Mouse (Mus musculus): Measurements from ENCODE around the gene Lce1h. TPM values are rescaled to one million over a fixed set of nuclear protein-coding genes. Genes with fewer than 3 reads are reported as not detected.

Lce1h gene
- not detected in 2 replicates for total RNA-seq (2017)

GRCm38 (mm10) chr3:92764965-92765364, at the start of gene Lce1h:
Gene Lce1h, minus strand, starts transcription at chr3:92765065.
- ATAC-seq (ENCODE audit: extremely low read depth, insufficient number of reproducible peaks, low FRiP score, poor library complexity, severe bottlenecking) = no peak

DNA sequence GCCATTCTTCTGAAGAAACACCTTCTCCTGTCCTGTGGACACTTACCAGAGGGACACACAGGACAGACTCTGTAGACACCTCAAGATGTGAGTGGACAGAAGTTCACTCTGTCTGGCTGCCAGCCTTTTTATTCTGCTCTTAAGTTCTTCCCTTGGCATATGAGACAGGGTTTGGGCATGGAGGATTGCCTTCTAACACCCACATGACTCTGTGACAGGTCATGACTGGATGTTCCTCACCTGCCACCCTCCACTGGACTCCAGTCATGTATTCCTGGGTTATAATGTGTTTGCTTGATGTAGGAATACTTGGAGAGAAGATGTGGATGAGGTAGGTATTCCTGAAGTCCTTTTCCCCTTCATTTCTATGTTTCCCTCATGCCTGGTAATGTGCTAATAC, 42.9 kb upstream of the Lce1h start, which contains the start of gene Lce1k:
Lce1k (minus strand) TSS at position 101 of the 400 bp plus-strand sequence.
- ATAC-seq (ENCODE audit: extremely low read depth, insufficient number of reproducible peaks, low FRiP score, poor library complexity, severe bottlenecking) = no peak

GRCm38 (mm10) chr3:92790414-92790813, 25.5 kb upstream of the Lce1h start, which contains the start of gene Lce1j:
Gene Lce1j, minus strand, starts transcription at chr3:92790514.
- ATAC-seq (ENCODE audit: extremely low read depth, insufficient number of reproducible peaks, low FRiP score, poor library complexity, severe bottlenecking) = no peak

DNA sequence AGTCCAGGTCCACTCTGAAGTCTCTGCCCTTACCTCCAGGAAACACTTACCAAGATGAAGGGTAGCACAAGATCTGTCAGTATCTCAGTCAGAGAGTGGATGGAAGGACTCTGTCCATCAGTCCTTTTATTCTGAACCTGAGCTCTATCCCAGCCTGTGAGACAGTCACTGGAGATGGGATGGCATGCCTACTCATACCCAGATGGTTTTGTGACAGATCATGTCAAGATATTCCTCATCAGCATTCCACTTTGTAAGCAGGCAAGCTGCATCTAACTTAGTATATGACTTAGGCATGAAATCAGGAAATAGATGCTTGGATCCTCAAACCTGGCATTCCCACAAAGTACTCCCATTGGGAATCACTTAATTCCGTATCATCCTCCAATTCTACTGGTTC, 13.9 kb upstream of the Lce1h start, which contains the start of gene Lce1i:
Lce1i (minus strand) TSS at position 101 of the 400 bp plus-strand sequence.
- no peak for ATAC-seq (ENCODE audit: extremely low read depth, insufficient number of reproducible peaks, low FRiP score, poor library complexity, severe bottlenecking)

DNA sequence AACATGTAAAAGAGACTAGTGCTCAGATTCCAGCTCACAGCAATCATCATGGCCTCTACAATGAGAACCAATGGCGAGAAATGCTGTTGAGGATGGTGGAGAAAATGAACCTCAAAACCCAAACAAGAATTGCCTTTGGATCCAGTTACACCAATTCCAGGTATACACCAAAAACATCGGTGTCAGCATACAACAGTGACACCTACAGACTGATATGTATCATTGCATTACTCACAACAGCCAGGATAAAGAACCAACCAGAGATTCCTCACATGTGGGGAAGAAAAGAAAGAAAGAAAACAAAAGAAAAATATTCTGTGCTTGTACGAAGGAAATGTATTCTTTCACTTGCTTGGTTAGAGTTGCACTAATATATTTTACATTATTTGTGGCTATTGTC, 6.7 kb upstream of the Lce1h start:
- no peak for ATAC-seq (ENCODE audit: extremely low read depth, insufficient number of reproducible peaks, low FRiP score, poor library complexity, severe bottlenecking)

GRCm38 (mm10) chr3:92753197-92753596, 11.7 kb downstream of the Lce1h start:
- ATAC-seq (ENCODE audit: extremely low read depth, insufficient number of reproducible peaks, low FRiP score, poor library complexity, severe bottlenecking) = no peak

GRCm38 (mm10) chr3:92752238-92752637, 12.6 kb downstream of the Lce1h start, which contains the start of gene Lce1g:
Gene Lce1g, minus strand, starts transcription at chr3:92752338.
- no peak for ATAC-seq (ENCODE audit: extremely low read depth, insufficient number of reproducible peaks, low FRiP score, poor library complexity, severe bottlenecking)

DNA sequence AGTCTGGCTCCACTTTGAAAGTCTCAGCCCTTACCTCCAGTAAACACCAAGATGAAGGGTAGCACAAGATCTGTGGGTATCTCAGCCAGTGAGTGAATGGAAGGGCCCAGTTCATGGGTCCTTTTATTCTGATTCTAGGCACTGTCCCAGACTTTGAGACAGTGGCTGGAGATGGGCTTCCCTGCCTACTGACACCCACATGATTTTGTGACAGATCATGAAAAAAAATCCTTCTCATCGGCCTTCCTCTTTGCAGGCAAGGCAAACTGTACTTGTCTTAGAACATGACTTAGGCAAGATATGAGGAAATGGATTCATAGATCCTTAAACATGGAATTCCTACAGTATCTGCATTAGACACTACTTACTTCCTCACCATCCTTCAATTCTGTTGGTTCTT, 25.9 kb downstream of the Lce1h start, which contains the start of gene Gm38119:
Gm38119 (minus strand) TSS at position 101 of the 400 bp plus-strand sequence.
- ATAC-seq (ENCODE audit: extremely low read depth, insufficient number of reproducible peaks, low FRiP score, poor library complexity, severe bottlenecking) = no peak

GRCm38 (mm10) chr3:92722631-92723030, 42.2 kb downstream of the Lce1h start:
- no peak for ATAC-seq (ENCODE audit: extremely low read depth, insufficient number of reproducible peaks, low FRiP score, poor library complexity, severe bottlenecking)

DNA sequence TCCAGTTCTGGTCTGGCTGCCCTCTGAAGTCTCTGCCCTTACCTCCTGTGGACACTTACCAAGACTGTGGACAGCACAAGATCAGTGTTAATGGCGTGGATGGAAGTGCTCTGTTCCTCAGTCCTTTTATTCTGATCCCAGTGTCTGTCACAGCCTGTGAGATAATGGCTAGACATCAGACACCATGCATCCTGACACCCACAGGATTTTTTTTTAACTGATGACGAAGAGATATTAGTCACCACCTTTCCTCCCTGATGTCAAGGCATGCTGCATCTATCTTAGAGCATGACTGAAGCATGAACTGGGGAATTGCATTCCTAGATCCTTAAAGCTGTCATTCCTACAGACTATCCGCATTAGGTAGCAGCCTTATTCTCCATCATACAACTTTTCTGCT, 44.6 kb downstream of the Lce1h start, which contains the start of gene Lce1f:
Lce1f (minus strand) TSS at position 101 of the 400 bp plus-strand sequence.
- ATAC-seq (ENCODE audit: extremely low read depth, insufficient number of reproducible peaks, low FRiP score, poor library complexity, severe bottlenecking) = no peak

- no peak for ATAC-seq (ENCODE audit: extremely low read depth, insufficient number of reproducible peaks, low FRiP score, poor library complexity, severe bottlenecking)
These were observed 49.7 kb downstream of the Lce1h start for GRCm38 (mm10) chr3:92715122-92715521.

Other genes starting within 250 kb of the Lce1h start
- gene 2310046K23Rik, start 230.6 kb downstream of the Lce1h start, total RNA-seq (2017) = 0.98 TPM in 1 of 2 replicates, not detected in the other
- not detected in 2 replicates for gene Ivl, start 191.3 kb downstream of the Lce1h start, total RNA-seq (2017)
- gene Smcp, start 176.1 kb downstream of the Lce1h start, total RNA-seq (2017) = not detected in 2 replicates
- gene 2210017I01Rik, start 157.6 kb downstream of the Lce1h start, total RNA-seq (2017) = not detected in 2 replicates
- gene Lce6a, start 143.4 kb downstream of the Lce1h start, total RNA-seq (2017) = not detected in 2 replicates
- not detected in 2 replicates for gene Lce1a1, start 116.8 kb downstream of the Lce1h start, total RNA-seq (2017)
- not detected in 2 replicates for gene Lce1b, start 108.1 kb downstream of the Lce1h start, total RNA-seq (2017)
- gene Lce1a2, start 94.8 kb downstream of the Lce1h start, total RNA-seq (2017) = not detected in 2 replicates
- gene Lce1c, start 85.8 kb downstream of the Lce1h start, total RNA-seq (2017) = not detected in 2 replicates
- not detected in 2 replicates for gene Lce1d, start 77.9 kb downstream of the Lce1h start, total RNA-seq (2017)
- gene Lce1e, start 56.0 kb downstream of the Lce1h start, total RNA-seq (2017) = not detected in 2 replicates
- not detected in 2 replicates for gene Lce1f, start 44.7 kb downstream of the Lce1h start, total RNA-seq (2017)
- gene Gm38119, start 26.0 kb downstream of the Lce1h start, total RNA-seq (2017) = not detected in 2 replicates
- not detected in 2 replicates for gene Lce1g, start 12.7 kb downstream of the Lce1h start, total RNA-seq (2017)
- not detected in 2 replicates for gene Lce1i, start 13.8 kb upstream of the Lce1h start, total RNA-seq (2017)
- gene Lce1j, start 25.4 kb upstream of the Lce1h start, total RNA-seq (2017) = not detected in 2 replicates
- not detected in 2 replicates for gene Lce1k, start 42.8 kb upstream of the Lce1h start, total RNA-seq (2017)
- gene Kprp, start 62.2 kb upstream of the Lce1h start, total RNA-seq (2017) = not detected in 2 replicates
- gene Lce1l, start 86.2 kb upstream of the Lce1h start, total RNA-seq (2017) = not detected in 2 replicates
- not detected in 2 replicates for gene 2310050C09Rik, start 105.2 kb upstream of the Lce1h start, total RNA-seq (2017)
- gene Lce3a, start 161.2 kb upstream of the Lce1h start, total RNA-seq (2017) = not detected in 2 replicates
- gene Lce3b, start 167.9 kb upstream of the Lce1h start, total RNA-seq (2017) = not detected in 2 replicates
- not detected in 2 replicates for gene Lce3c, start 179.4 kb upstream of the Lce1h start, total RNA-seq (2017)
- gene Lce3d, start 192.3 kb upstream of the Lce1h start, total RNA-seq (2017) = not detected in 2 replicates
- gene Lce3e, start 202.0 kb upstream of the Lce1h start, total RNA-seq (2017) = not detected in 2 replicates
- gene Lce3f, start 227.2 kb upstream of the Lce1h start, total RNA-seq (2017) = not detected in 2 replicates

All from neutrophil, adult 5-6 weeks (primary cell).